Mouse (Mus musculus): ENCODE results near the gene App. TPM values are rescaled to one million over a fixed set of nuclear protein-coding genes. Genes with fewer than 3 reads are reported as not detected.

The App gene
- total RNA-seq, 2 experiments from 2014 or later: 149 to 161 TPM

DNA sequence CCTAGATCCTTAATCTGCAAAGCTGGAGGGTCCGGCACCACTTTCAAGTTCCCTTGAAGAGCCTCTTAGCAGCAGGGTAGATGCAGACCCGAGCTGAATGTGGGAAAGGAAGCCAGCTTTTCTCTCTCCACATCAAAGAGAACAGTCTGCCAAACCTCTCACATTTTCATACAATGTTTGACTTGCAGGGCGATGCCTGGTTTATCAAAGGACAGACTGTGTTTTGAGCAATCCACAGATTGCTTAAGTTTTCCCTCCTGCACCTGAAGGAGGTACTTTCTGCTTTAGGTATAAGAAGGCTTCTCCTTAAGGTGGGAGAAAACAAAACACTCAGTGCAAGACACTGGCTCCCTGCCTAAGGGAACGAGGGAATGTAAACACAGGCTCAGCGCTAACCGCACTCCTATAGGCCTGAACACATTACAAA, 178.1 kb downstream of the App start:
- DNase-seq: no peak

GRCm38 (mm10) chr16:84992888-84993287, 180.7 kb downstream of the App start:
- intact Hi-C loops (cut with DNase I; ENCODE audit: low total_unique reads): no loop called here
- no peak for DNase-seq

More for the DNA sequence above, 178.1 kb downstream of the App start:
- intact Hi-C loops (cut with DNase I; ENCODE audit: low total_unique reads): no loop called here

DNA sequence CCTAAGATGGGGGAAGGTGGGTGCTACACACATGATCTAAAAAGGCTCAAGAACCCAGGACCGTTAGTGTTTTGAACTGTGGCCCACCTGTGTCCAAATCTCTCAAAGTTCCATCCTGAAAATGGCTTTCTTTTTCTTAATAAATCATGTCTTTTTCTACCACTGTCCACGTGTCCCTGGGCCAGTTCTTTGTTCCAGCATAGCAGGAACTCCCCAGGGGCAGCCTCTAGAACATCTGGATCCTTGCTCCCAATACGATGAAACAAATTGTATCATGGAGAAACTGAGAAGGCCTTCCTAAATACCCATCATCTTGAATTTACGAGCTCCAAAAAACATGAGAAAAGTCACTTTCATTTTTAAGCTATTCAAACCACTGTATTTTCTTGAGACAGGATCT, 182.6 kb downstream of the App start:
- DNase-seq: no peak
- intact Hi-C loops (cut with DNase I; ENCODE audit: low total_unique reads): no loop called here

- peak; percentile 9 for DNase-seq
- intact Hi-C loops (cut with DNase I; ENCODE audit: low total_unique reads): no loop called here
These were observed 183.6 kb downstream of the App start for GRCm38 (mm10) chr16:84989938-84990337.

GRCm38 (mm10) chr16:84989476-84989875, 184.1 kb downstream of the App start:
- DNase-seq: no peak
- intact Hi-C loops (cut with DNase I; ENCODE audit: low total_unique reads): no loop called here

DNA sequence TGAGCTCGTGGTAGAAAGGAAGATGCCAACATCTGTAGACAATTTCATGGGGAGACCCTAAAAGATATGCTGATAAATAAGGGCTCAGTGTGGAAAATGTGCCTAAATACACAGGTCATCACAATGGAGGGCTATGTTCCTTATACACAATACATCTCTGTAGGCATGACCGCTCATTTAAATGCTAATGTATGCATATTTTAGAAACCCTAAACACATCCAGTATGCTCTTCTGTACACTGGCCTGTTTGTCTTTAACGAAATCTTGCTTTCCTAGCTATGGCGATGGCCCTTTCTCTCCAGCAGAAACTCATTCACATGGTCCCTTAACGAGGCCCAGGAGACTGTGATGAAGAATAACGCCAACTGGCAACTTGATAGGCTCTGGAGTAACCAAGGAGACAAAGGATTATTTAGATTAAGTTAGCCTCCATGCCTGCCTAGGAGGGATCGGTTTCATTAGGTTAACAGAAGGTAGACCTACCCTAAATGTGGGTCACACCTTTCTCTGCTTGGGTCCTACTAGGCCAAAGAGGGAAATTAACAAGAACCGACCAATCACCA, 185.8 kb downstream of the App start:
- no peak for DNase-seq
- intact Hi-C loops (cut with DNase I; ENCODE audit: low total_unique reads): no loop called here

GRCm38 (mm10) chr16:84986016-84986631, 187.4 kb downstream of the App start:
- intact Hi-C loops (cut with DNase I; ENCODE audit: low total_unique reads): no loop called here
- no peak for DNase-seq

GRCm38 (mm10) chr16:84985340-84985739, 188.2 kb downstream of the App start:
- DNase-seq: no peak
- intact Hi-C loops (cut with DNase I; ENCODE audit: low total_unique reads): no loop called here

DNA sequence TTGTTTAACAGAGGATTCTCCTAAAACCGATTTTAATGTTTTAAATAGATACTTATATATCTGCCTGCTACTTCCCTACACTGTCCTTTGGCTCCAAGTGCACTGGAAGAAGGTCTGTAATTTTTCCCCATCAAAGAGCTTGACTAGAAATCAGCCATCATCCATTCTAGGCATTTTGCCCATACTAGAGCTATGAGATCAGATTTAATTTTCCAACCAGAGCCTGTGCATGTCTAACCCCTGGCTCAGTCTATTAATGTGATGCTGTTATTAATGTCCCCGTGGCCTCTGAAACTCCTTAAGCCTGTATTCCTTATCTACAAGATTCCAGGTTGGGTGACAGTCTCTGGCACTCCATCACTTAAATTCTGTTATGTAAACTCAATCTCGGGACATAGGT, 190.1 kb downstream of the App start:
- intact Hi-C loops (cut with DNase I; ENCODE audit: low total_unique reads): no loop called here

DNA sequence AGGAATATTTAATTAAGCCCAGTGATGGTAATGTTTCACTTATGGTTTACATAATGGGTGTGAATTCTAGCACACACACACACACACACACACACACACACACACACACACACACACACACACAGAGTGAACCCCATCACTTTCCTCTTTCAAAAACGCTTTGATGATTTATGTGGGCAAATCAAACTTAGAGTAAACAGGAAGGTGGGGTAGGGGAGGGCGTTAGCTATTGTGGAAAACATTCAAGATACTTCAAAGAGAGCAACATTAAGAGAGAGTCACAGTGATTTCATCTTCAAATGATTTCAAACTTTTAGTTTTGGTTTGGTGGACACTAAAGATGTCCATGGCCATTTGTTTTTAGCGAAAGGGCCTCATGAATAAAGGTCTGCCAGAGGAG, 191.0 kb downstream of the App start:
- intact Hi-C loops (cut with DNase I; ENCODE audit: low total_unique reads): no loop called here
- DNase-seq: no peak

More for the DNA sequence above, 190.1 kb downstream of the App start:
- DNase-seq: no peak

DNA sequence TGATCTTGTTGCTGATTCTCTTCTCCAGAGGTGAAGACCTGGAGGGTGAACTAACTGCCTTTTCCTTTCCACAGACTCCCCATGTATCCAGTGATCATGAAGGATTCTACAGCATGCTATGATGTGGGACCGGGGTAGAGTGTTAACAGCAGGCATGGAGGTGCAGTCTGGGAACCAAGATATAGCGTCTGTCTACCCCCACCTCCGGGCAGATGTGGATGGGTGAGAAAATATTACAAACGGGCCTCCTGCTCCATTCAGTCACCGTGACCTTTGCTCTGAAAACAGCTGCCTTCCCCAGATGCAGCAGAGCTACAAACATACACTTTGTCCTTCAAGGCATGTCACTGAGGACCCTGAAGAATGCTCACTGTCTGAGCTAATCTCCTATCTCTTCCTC, 195.0 kb downstream of the App start:
- no peak for DNase-seq
- intact Hi-C loops (cut with DNase I; ENCODE audit: low total_unique reads): no loop called here

DNA sequence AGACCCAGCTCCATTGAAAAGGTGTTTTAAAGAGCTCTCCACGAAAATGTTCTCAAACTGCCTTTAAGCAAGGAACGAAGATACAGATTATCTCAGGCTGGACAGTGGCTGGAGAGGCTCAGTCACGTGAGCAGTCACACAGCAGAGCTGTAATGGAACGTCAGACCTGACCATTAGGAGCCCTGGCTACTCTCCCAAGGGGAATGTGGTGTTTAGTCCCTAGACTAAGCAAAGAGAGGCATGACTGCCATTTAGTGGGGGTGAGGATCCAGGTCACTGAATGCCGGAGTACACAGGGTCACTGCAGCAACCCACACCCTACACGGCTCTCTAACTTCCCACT, 199.4 kb downstream of the App start:
- intact Hi-C loops (cut with DNase I; ENCODE audit: low total_unique reads): no loop called here
- no peak for DNase-seq

- intact Hi-C loops (cut with DNase I; ENCODE audit: low total_unique reads): no loop called here
- DNase-seq: no peak
These were observed 200.0 kb downstream of the App start for GRCm38 (mm10) chr16:84973446-84974175.

- intact Hi-C loops (cut with DNase I; ENCODE audit: low total_unique reads): no loop called here
- DNase-seq: no peak
These were observed 201.8 kb downstream of the App start for GRCm38 (mm10) chr16:84971535-84972330.

DNA sequence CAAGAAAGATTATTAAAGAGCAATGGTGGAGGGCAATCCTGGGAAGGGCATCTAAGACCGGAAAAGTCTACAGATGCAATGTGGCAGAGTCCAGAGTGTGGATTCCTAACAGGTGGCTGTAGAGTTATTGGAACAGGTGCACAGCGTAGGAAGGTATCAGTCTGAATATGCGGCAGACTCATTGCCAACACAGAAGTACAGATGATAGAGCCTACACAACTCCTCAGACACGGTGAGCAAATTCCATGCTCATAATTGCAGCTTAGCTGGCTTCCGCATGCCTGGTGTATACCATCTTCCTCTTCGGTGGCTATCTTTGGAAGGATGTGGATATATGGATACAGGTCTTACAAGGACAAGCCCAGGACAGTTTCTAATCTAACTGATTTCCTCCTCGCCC, 204.5 kb downstream of the App start:
- intact Hi-C loops (cut with DNase I; ENCODE audit: low total_unique reads): no loop called here
- DNase-seq: no peak

- no peak for DNase-seq
- intact Hi-C loops (cut with DNase I; ENCODE audit: low total_unique reads): no loop called here
These were observed 206.6 kb downstream of the App start for GRCm38 (mm10) chr16:84966983-84967382.

- intact Hi-C loops (cut with DNase I; ENCODE audit: low total_unique reads): no loop called here
- no peak for DNase-seq
These were observed 207.5 kb downstream of the App start for GRCm38 (mm10) chr16:84966096-84966495.

DNA sequence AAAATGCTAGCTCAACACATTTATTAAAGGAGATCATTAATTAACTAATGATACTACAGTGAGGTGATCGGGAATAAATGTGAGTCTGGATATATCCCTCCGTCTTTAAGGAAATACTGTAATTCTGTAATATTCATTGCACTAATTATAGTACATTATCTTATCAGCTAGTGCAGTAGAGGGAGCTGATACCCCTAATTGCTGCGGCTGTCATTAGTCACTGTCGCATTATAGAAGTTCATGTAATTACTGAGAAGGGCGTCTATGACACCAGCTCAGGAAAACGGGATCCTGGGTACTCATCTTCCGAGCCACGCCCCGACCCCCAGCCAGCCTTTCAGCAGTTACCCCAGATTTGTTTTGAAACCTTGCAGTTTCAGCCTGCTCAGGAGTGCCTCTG, 209.6 kb downstream of the App start:
- DNase-seq: no peak
- intact Hi-C loops (cut with DNase I; ENCODE audit: low total_unique reads): no loop called here

DNA sequence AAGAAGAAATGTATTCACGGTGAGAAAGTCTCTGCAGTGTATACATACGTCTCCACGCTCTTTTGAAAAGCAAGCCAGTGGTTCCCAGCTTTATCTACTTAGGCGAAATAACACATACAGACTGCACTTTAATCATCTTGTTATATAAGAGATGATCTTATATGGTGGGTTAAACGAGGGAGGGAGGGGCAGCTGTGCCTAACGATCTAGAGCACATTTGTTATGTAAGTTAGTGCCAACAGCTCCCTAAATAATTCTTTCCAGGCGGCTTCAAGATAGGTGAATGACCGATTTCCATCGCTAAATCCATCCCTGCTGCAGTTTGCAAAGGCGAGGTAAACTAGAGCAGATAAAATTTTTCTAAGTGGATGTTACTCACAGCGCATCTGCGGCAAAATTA, 210.0 kb downstream of the App start:
- no peak for DNase-seq
- intact Hi-C loops (cut with DNase I; ENCODE audit: low total_unique reads): no loop called here

GRCm38 (mm10) chr16:84957253-84957652, 216.3 kb downstream of the App start:
- intact Hi-C loops (cut with DNase I; ENCODE audit: low total_unique reads): loop anchor here (10.0 kb wide), 1 partner anchor 718 kb away; no protein-coding TSS in a partner anchor
- DNase-seq: no peak
